Mouse (Mus musculus): ENCODE measurements around the gene 4930502E18Rik. TPM values are rescaled to one million over a fixed set of nuclear protein-coding genes. Genes with fewer than 3 reads are reported as not detected.

4930502E18Rik gene
- polyA plus RNA-seq, 1 experiment from 2014 or later, result 0.35 TPM

DNA sequence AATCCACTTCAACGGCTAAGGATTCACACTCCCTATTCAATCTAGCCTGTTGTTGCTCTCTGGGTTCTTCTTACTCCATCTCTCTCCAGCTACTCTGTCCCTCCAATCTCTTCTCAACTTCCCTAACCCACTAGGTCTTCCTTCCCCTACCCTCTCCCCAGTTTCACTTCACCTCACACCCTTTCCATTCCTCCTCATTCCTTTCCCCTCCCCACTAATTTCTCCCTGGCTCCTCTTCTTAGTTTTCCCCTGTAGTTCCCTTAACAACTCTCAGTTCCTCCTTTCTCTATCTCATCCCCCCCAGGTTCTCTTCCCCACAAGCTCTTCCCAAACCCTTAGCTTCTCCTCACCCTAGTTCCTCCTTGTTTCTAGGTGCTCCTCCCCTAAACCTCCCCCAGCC lies 28.2 kb downstream of the 4930502E18Rik start:
- H3K9ac ChIP-seq, result no peak overlapping the region
- no peak overlapping the region for H3K27ac ChIP-seq (replicated peaks)
- 89% methylated on average over 1 of the region's 1 CpGs for WGBS
- H3K4me3 ChIP-seq, result no peak overlapping the region
- no peak for ATAC-seq (ENCODE audit: low read depth)
- no peaks in the 10 kb centered on the region for H3K4me1 ChIP-seq (replicated peaks)
- peaks cover 9% of the 10 kb centered on the region; the same call in 1 of the 2 replicates for H3K9me3 ChIP-seq
- no peaks in the 10 kb centered on the region for H3K36me3 ChIP-seq
- no peak overlapping the region for H3K4me2 ChIP-seq
- no peaks in the 10 kb centered on the region for H3K27me3 ChIP-seq

DNA sequence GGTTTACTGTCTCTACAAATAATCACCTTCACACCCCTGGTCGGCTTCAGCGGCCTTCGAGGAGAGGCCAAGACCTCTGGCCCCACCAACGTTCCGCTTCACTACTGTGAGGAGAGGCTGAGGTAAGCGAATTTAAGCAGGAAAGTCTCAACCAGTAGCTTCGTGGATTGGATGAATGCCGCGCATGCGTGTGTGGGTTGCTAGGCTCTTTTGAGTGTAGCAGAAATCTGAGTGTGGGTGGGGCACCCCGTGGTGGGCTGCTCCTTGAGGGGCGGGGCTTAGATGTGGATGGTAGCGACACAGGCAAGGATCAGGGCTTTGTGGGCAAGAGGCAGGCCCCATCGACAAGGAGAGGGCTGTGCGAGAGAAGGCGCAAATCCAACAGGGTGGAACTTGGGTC lies 33.1 kb downstream of the 4930502E18Rik start, which contains the start of gene 1700013H16Rik:
Gene 1700013H16Rik (minus strand): TSS at position 96 of the 400 bp plus-strand sequence.
- 90% methylated on average over 16 of the region's 16 CpGs for whole genome bisulfite sequencing
- Histone ChIP-seq H3K4me3 (no peak within 1 kb of the TSS), H3K27ac (replicated peaks) (no peak within 1 kb of the TSS), H3K4me2 (no peak within 1 kb of the TSS), H3K27me3 (no peaks in the 10 kb centered on the region), H3K36me3 (no peaks in the 10 kb centered on the region), H3K9me3 (peaks cover 9% of the 10 kb centered on the region; the same call in 1 of the 2 replicates), H3K9ac (no peak within 1 kb of the TSS), H3K4me1 (replicated peaks) (no peaks in the 10 kb centered on the region)
- no peak for ATAC-seq (ENCODE audit: low read depth)

DNA sequence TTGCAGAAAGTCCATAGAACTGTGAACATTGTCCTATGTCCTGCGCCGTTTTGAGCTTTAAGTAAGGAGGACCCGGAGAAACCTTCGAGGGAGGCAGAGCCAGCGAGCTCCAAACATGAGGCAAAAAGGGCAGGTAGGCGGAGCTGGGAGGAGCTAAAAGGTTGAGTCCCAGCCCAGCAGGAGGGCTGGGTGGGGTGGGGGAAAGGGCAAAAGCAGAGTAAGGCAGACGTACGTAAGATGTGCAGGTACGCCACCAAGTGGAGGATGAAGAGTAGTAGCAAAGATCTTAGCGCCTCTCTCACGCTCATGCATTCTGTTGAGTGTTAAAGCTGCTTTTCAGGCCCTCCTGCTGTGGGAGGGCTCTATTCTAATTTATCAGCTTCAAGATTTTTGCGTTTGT lies 51.6 kb downstream of the 4930502E18Rik start, which contains the start of gene Zfp36l3:
Gene Zfp36l3 (minus strand): TSS at position 119 of the 400 bp plus-strand sequence.
- no peak for ATAC-seq (ENCODE audit: low read depth)

More for the DNA sequence above, 51.6 kb downstream of the 4930502E18Rik start, which contains the start of gene Zfp36l3:
- Histone ChIP-seq H3K9me3 (no peaks in the 10 kb centered on the region), H3K4me2 (no peak within 1 kb of the TSS), H3K4me1 (replicated peaks) (no peaks in the 10 kb centered on the region), H3K4me3 (no peak within 1 kb of the TSS), H3K27me3 (no peaks in the 10 kb centered on the region), H3K36me3 (no peaks in the 10 kb centered on the region), H3K27ac (replicated peaks) (no peak within 1 kb of the TSS), H3K9ac (no peak within 1 kb of the TSS)
- 91% methylated on average over 12 of the region's 12 CpGs for WGBS

Other genes with a start within 250 kb of the 4930502E18Rik start
- gene Rtl8c, start 116.8 kb upstream of the 4930502E18Rik start, polyA plus RNA-seq (2015; fragmentation: Nextera tagmentation; extraction: Ambion mirVana), result 175 and 204 TPM in 2 replicates
- gene Gm14597, start 115.8 kb upstream of the 4930502E18Rik start, polyA plus RNA-seq (2015; fragmentation: Nextera tagmentation; extraction: Ambion mirVana), result not detected in 2 replicates
- gene Rtl8a, start 81.1 kb upstream of the 4930502E18Rik start, polyA plus RNA-seq (2015; fragmentation: Nextera tagmentation; extraction: Ambion mirVana), result 217 and 224 TPM in 2 replicates
- gene Rtl8b, start 54.4 kb upstream of the 4930502E18Rik start, polyA plus RNA-seq (2015; fragmentation: Nextera tagmentation; extraction: Ambion mirVana), result 166 and 176 TPM in 2 replicates
- gene 1700013H16Rik, start 33.0 kb downstream of the 4930502E18Rik start, polyA plus RNA-seq (2015; fragmentation: Nextera tagmentation; extraction: Ambion mirVana), result not detected in 2 replicates
- gene Zfp36l3, start 51.6 kb downstream of the 4930502E18Rik start, polyA plus RNA-seq (2015; fragmentation: Nextera tagmentation; extraction: Ambion mirVana), result not detected in 2 replicates
- gene Xlr, start 72.9 kb downstream of the 4930502E18Rik start, polyA plus RNA-seq (2015; fragmentation: Nextera tagmentation; extraction: Ambion mirVana), result 1.1 and 1.3 TPM in 2 replicates

Measured in neural tube, embryonic 13.5 days (tissue).